Mouse (Mus musculus) spleen, adult 2 months (tissue): ENCODE results near the gene Ctbs. TPM values are rescaled to one million over a fixed set of nuclear protein-coding genes. Genes with fewer than 3 reads are reported as not detected.

Experiments used
- DNase-seq, 2 experiments: peaks; one replicate each; pipeline versions ENCODE4 v3.0.0 to v3.0.0-alpha.2; 2012 to 2021; ENCODE audit warnings: low spot score in 2 of 2, low read depth in 1 of 2
- H3K27ac ChIP-seq: fragments of 200-500 bp; 2 replicates; pipeline ENCODE4 v1.5.1; 2012; ENCODE audit warnings: low read length, inconsistent platforms; ENCODE audit not compliant: insufficient read depth
- H3K27me3 ChIP-seq: fragments of 200-500 bp; 2 replicates; pipeline ENCODE4 v1.6.1; 2012; ENCODE audit warnings: mild to moderate bottlenecking, moderate library complexity, low read length, inconsistent platforms; ENCODE audit not compliant: control insufficient read depth, insufficient read depth
- H3K36me3 ChIP-seq: fragments of 200-500 bp; 2 replicates; pipeline ENCODE4 v1.6.1; 2012; ENCODE audit warnings: mild to moderate bottlenecking, low read length, inconsistent platforms; ENCODE audit not compliant: control insufficient read depth, insufficient read depth
- H3K4me1 ChIP-seq: fragments of 200-500 bp; 2 replicates; pipeline ENCODE4 v1.6.1; 2011; ENCODE audit warnings: inconsistent platforms; ENCODE audit not compliant: control insufficient read depth, insufficient read depth, insufficient read length
- H3K4me3 ChIP-seq: fragments of 200-500 bp; 2 replicates; pipeline ENCODE4 v1.5.1; 2011; ENCODE audit warnings: mild to moderate bottlenecking, inconsistent platforms; ENCODE audit not compliant: insufficient read depth, insufficient read length; ENCODE audit errors: extremely low read depth
- CTCF ChIP-seq: fragments of 200-500 bp; IDR thresholded peaks from 2 replicates; pipeline ENCODE4 v1.5.1; 2011; ENCODE audit warnings: mild to moderate bottlenecking, inconsistent platforms; ENCODE audit not compliant: insufficient read depth, insufficient read length, insufficient replicate concordance; ENCODE audit errors: extremely low read depth
- POLR2A ChIP-seq: fragments of 200-500 bp; IDR thresholded peaks from 2 replicates; pipeline ENCODE4 v1.6.1; 2011; ENCODE audit warnings: low read depth, low read length, inconsistent platforms
- whole genome bisulfite sequencing: fragments of 180-500 bp; shearing (Covaris S2); methylation state at CpG from one replicate; pipeline ENCODE4 v1.1.7; 2018; 5-methylcytosine and 5-hydroxymethylcytosine counted together
- polyA plus RNA-seq: library from polyadenylated mRNA; depleted of rRNA; stranded (reverse); fragments of >200 nt; gene quantifications from 2 replicates; pipeline ENCODE4 v1.2.3, GENCODE M21; 2012

Gene Ctbs
- polyA plus RNA-seq, 1 experiment, result 2.1 TPM

DNA sequence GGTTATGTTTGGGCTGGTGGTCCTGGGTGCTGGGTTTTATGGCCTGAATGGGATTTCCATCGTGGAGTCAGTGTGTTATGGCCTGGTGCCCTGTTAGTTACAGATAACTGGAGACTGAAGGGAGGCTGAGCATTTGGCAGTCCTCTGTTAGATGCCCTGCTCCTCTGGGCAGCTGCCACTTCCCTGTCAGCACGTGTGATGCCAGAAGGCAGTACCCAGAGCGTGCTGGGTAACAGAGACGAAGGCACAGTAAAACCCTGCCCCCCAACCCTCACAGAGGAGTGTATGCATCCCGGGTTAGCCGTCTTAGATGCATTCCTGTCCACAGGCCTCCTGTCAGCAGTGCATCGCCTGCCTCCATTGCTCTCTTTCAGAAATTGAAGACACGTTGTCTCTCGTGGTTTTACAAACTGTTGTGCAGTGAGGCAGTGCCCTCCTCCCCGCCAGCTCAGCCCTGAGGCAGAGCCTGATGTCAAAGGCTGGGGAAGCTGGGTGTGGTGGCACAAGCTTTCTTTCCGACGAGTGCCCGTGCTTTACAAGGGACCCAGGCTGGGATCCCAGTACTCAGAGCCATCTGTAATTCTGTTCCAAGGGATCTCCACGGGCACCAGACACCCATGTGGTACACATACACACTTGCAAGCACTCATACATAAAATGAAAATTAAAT, 15.8 kb upstream of the Ctbs start:
- no peak for DNase-seq
- H3K4me1 ChIP-seq, result no peaks in the 10 kb centered on the region
- no peak overlapping the region for H3K4me3 ChIP-seq
- peaks cover 2% of the 10 kb centered on the region; the same call in 1 of the 2 replicates for H3K36me3 ChIP-seq
- TF ChIP-seq CTCF, result no peak
- TF ChIP-seq POLR2A, result no peak
- H3K27ac ChIP-seq, result no peak overlapping the region
- WGBS, result 90% methylated on average over 14 of the region's 14 CpGs
- no peaks in the 10 kb centered on the region for H3K27me3 ChIP-seq

DNA sequence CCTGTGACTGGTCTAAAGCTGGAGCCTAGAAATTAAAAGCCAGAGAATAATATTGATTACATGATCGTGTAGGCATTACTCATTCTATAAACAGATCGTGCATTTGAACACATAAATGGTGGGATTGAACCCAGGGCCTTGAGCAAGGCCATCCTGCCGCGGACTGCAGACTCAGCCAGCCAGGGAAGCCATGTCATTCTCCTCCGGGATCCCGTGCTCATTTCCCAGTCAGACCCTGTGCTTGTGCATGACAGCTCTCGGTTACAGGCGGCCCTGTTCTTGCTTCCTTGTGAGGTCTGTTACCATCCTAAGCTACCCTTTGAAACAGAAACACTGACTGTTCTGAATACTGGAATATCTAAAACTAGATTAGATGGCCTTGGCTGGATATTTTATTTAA, 14.9 kb upstream of the Ctbs start:
- no peak for TF ChIP-seq CTCF
- H3K36me3 ChIP-seq, result peaks cover 2% of the 10 kb centered on the region; the same call in 1 of the 2 replicates
- DNase-seq, result no peak
- no peaks in the 10 kb centered on the region for H3K4me1 ChIP-seq
- no peak overlapping the region for H3K4me3 ChIP-seq
- H3K27ac ChIP-seq, result no peak overlapping the region
- 96% methylated on average over 8 of the region's 8 CpGs for WGBS
- H3K27me3 ChIP-seq, result no peaks in the 10 kb centered on the region

DNA sequence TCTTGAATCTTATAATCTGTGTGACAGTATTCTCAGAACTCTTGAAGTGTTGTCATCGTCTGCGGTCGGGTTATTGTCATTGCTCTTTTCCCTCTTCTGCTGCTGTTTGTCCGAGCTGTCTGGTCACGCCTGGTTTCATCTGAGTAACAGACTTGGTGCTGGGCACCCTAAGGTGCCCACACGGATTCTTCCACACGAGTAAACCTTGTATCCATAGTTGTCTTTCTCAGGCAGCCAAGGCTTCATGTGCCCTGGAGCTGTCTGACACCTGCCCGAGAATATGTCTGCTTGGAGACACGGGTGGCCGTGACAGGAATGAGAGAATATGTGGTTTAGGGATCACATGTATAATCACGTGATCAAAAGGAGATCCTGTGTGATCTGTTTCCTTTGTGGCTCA, 14.1 kb upstream of the Ctbs start:
- Histone ChIP-seq H3K4me3 (no peak overlapping the region), H3K27ac (no peak overlapping the region), H3K27me3 (no peaks in the 10 kb centered on the region), H3K4me1 (no peaks in the 10 kb centered on the region), H3K36me3 (peaks cover 2% of the 10 kb centered on the region; the same call in 1 of the 2 replicates)
- no peak for TF ChIP-seq CTCF
- no peak for DNase-seq
- 91% methylated on average over 11 of the region's 11 CpGs for WGBS

DNA sequence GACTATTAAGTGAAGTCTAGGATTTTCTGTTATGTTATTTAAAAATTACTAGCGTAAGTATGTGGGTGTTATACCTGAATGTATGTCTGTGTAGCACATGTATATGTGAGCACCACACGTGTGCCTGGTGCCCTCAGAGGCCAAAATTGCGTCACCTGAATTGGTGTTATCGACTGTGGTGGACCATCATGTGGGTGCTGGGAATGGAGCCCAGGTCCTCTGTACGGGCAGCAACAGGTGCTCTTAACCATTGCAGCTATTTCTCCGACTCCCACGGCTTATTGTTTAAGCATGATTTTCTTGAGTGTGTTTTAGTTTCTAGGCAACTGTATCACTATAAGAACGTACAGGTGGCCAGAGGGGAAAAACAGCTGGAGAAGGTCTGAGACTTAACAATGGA, 13.5 kb upstream of the Ctbs start:
- TF ChIP-seq CTCF (no peak), POLR2A (no peak)
- no peaks in the 10 kb centered on the region for H3K36me3 ChIP-seq
- WGBS, result 95% methylated on average over 8 of the region's 8 CpGs
- H3K4me1 ChIP-seq, result no peaks in the 10 kb centered on the region
- no peak for DNase-seq
- no peak overlapping the region for H3K4me3 ChIP-seq
- no peak overlapping the region for H3K27ac ChIP-seq
- H3K27me3 ChIP-seq, result no peaks in the 10 kb centered on the region

DNA sequence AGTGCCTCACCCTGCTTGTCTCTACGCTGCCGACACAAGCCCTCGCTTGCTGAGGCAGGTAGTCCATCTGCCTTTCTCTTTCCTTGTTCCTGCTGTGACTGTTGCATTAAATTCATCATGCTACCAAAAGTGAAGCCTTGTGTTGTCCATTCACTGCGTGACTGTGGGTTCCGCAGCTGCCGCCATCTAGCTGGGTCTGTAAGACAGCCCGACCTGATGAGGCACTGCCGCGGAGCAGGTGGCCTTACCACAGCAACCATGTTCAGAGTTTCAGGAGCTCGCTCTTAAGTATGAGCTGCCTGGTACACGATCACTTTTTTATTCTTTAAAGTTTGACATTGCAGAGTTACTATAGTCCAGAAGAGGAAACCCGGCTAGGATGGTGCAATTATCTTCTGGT, 9.6 kb upstream of the Ctbs start:
- no peaks in the 10 kb centered on the region for H3K36me3 ChIP-seq
- H3K27me3 ChIP-seq, result no peaks in the 10 kb centered on the region
- WGBS, result 96% methylated on average over 12 of the region's 12 CpGs
- no peaks in the 10 kb centered on the region for H3K4me1 ChIP-seq
- DNase-seq, result no peak
- no peak overlapping the region for H3K27ac ChIP-seq
- no peak overlapping the region for H3K4me3 ChIP-seq
- TF ChIP-seq POLR2A (no peak), CTCF (no peak)

DNA sequence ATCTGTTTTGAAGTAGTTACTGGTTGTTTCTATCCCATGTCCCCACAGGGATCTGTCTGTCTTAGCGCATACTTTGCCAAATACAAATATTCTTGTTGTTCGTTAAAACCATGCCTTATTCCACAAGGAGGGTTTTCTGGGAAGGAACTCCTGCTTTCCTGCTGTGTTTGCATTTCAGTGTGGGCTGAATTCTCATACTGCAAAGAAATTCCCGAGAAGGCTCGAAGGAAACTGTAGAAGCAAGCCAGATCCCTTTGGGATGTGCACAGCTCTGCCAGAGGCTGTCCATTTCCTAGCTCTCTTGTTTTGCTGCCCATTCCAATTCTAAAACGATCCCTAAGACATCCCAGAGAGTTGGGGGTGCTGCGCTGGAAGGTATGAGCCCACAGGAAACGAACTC, 9.2 kb upstream of the Ctbs start:
- H3K27ac ChIP-seq, result no peak overlapping the region
- H3K4me3 ChIP-seq, result no peak overlapping the region
- TF ChIP-seq POLR2A (no peak), CTCF (no peak)
- no peaks in the 10 kb centered on the region for H3K27me3 ChIP-seq
- 92% methylated on average over 7 of the region's 7 CpGs for WGBS
- no peaks in the 10 kb centered on the region for H3K36me3 ChIP-seq
- no peaks in the 10 kb centered on the region for H3K4me1 ChIP-seq
- DNase-seq, result no peak

DNA sequence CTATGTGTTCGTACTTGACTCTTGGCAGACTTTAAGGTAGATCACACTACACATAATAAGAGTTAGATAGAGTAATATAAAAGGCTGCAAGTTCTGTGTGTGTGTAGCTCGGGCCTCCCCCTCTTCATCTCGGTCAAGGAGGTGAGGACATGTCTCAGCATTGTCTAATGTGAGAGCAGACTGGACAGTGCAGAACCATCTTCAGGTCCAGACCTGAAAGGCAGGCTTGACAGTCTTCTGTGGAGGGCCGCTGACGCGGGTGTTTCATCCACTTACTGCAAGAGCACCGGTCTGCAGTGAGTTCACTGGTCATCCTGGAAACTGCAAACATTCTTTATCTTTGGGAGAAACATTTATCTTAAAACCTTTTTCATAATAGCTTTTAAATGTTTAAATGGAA, 7.1 kb upstream of the Ctbs start:
- H3K27me3 ChIP-seq, result no peaks in the 10 kb centered on the region
- DNase-seq, result no peak

DNA sequence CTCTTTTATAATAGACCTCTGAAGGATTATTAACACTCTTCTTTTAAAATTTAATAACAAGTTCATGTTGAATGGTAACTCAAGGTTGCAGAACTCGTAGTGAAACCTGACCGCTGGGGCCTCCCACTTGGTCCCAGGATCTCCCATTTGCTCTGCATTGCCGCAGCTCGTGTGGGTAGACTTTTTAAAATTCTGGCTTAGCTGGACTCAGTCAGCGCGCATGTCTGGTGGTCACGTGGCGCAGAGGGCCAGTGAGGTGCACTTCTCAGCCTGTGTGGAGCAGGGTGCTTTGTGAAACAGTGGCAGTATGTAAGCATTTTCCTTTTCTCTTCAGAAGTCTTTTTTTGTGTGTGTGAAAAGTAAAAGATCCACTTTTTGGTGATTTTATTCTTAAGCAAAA, 6.7 kb upstream of the Ctbs start:
- Histone ChIP-seq H3K4me3 (no peak overlapping the region), H3K27ac (no peak overlapping the region), H3K4me1 (no peaks in the 10 kb centered on the region), H3K27me3 (no peaks in the 10 kb centered on the region), H3K36me3 (no peaks in the 10 kb centered on the region)
- DNase-seq, result no peak
- TF ChIP-seq POLR2A, result no peak
- 97% methylated on average over 8 of the region's 8 CpGs for WGBS

More for the DNA sequence above, 7.1 kb upstream of the Ctbs start:
- no peak for TF ChIP-seq CTCF
- no peak for TF ChIP-seq POLR2A
- Histone ChIP-seq H3K36me3 (no peaks in the 10 kb centered on the region), H3K27ac (no peak overlapping the region), H3K4me3 (no peak overlapping the region), H3K4me1 (no peaks in the 10 kb centered on the region)
- 94% methylated on average over 7 of the region's 7 CpGs for WGBS
